Mouse (Mus musculus): ENCODE data around the gene Nipsnap3b.

GRCm38 (mm10) chr4:53024397-53024796, 12.7 kb downstream of the Nipsnap3b start:
- TF ChIP-seq POLR2A (IDR thresholded peaks at IDR 0.05; ENCODE audit: control insufficient read depth, low read depth, low read length) = no peak
- TF ChIP-seq CTCF (IDR thresholded peaks at IDR 0.05; ENCODE audit: control insufficient read depth, insufficient read depth, insufficient replicate concordance, low read depth, low read length) = no peak
